Mouse (Mus musculus): ENCODE measurements around the gene Mt1. TPM values are rescaled to one million over a fixed set of nuclear protein-coding genes. Genes with fewer than 3 reads are reported as not detected.

Gene Mt1
- 1 to 10 TPM; 4.0 to 7.0 TPM for total RNA-seq (2023)

DNA sequence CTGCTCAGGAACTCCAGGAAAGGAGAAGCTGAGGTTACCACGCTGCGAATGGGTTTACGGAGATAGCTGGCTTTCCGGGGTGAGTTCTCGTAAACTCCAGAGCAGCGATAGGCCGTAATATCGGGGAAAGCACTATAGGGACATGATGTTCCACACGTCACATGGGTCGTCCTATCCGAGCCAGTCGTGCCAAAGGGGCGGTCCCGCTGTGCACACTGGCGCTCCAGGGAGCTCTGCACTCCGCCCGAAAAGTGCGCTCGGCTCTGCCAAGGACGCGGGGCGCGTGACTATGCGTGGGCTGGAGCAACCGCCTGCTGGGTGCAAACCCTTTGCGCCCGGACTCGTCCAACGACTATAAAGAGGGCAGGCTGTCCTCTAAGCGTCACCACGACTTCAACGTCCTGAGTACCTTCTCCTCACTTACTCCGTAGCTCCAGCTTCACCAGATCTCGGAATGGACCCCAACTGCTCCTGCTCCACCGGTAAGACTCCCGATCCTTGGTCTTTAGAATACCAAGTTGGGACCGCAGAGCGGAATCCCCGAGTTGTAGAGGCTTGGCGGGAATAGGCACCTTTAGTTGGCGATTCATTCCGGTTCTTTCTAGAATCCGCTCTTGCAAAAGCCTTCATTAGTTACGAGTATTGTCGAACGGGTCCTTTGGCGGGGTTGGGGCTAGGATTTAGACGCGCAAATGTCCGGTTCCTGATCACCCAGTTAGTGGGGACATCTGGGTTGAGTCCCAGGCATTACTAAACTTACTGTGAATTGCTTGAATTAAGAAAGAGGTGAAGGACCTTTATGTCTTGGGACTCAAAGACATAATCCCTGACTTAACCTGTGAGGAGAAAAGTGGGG is at the start of gene Mt1:
TSS of gene Mt1 (plus strand) at position 226 of the 856 bp plus-strand sequence.

GRCm38 (mm10) chr8:94136933-94137332 is 41.9 kb upstream of the Mt1 start, which contains the start of gene Mt4:
Gene Mt4 (plus strand): TSS chr8:94137197.

GRCm38 (mm10) chr8:94152513-94153300 is 26.2 kb upstream of the Mt1 start, which contains the start of gene Mt3:
Gene Mt3 (plus strand): TSS chr8:94152607.

GRCm38 (mm10) chr8:94172075-94172808 is 6.6 kb upstream of the Mt1 start, which contains the start of gene Mt2:
Gene Mt2 (plus strand): TSS chr8:94172664.

GRCm38 (mm10) chr8:94214252-94215173 is 35.6 kb downstream of the Mt1 start, which contains the start of gene Nup93:
Gene Nup93 (plus strand): TSS chr8:94214564.

Other genes starting within 250 kb of the Mt1 start
- gene Amfr, start 166.2 kb upstream of the Mt1 start, total RNA-seq (2023), result 10 to 100 TPM; 63.8 to 75.0 TPM
- gene Nudt21, start 142.1 kb upstream of the Mt1 start, total RNA-seq (2023), result 10 to 100 TPM; 56.3 to 64.4 TPM
- 10 to 100 TPM; 19.5 to 20.8 TPM for gene Ogfod1, start 141.9 kb upstream of the Mt1 start, total RNA-seq (2023)
- gene Bbs2, start 80.2 kb upstream of the Mt1 start, total RNA-seq (2023), result 10 to 100 TPM; 10.7 to 10.8 TPM
- gene Mt4, start 41.9 kb upstream of the Mt1 start, total RNA-seq (2023), result not detected
- not detected for gene Mt3, start 26.5 kb upstream of the Mt1 start, total RNA-seq (2023)
- 10 to 100 TPM in 1 of 2 experiments, 1 to 10 TPM in 1; 3.0 to 10.9 TPM for gene Mt2, start 6.4 kb upstream of the Mt1 start, total RNA-seq (2023)
- 10 to 100 TPM; 32.2 to 37.1 TPM for gene Nup93, start 35.5 kb downstream of the Mt1 start, total RNA-seq (2023)
- 1 to 10 TPM in 1 of 2 experiments, not detected in 1; 1.7 TPM for gene Slc12a3, start 150.1 kb downstream of the Mt1 start, total RNA-seq (2023)
- gene Herpud1, start 207.4 kb downstream of the Mt1 start, total RNA-seq (2023), result 100 to 1,000 TPM in 1 of 2 experiments, 10 to 100 TPM in 1; 94.2 to 101 TPM